Mouse (Mus musculus) embryonic facial prominence, embryonic 14.5 days (tissue): ENCODE data around the gene Cd300a. TPM values are rescaled to one million over a fixed set of nuclear protein-coding genes. Genes with fewer than 3 reads are reported as not detected.

Source experiments
- ATAC-seq: fragments of 200-750 bp; cut with Nextera tagmentation; 2 replicates; pipeline ENCODE4 v1.8.0; 2017; ENCODE audit warnings: low read depth, moderate number of reproducible peaks, moderate TSS enrichment
- DNase-seq: peaks from one replicate; pipeline ENCODE4 v3.0.0-alpha.2; 2015; ENCODE audit warnings: low spot score
- H3K27ac ChIP-seq: fragments of 300-500 bp; sonication (generic); replicated peaks from 2 replicates; pipeline ENCODE4 v1.5.1; 2014; ENCODE audit warnings: low read depth, mild to moderate bottlenecking, low read length, moderate library complexity
- H3K27me3 ChIP-seq: fragments of 300-500 bp; sonication (generic); replicated peaks from 2 replicates; pipeline ENCODE4 v1.6.1; 2014; ENCODE audit warnings: low read length; ENCODE audit not compliant: control insufficient read depth, insufficient read depth
- H3K36me3 ChIP-seq: fragments of 300-500 bp; sonication (generic); 2 replicates; pipeline ENCODE4 v1.6.1; 2014; ENCODE audit warnings: low read length, mixed read lengths; ENCODE audit not compliant: control insufficient read depth, insufficient read depth
- H3K4me1 ChIP-seq: fragments of 300-500 bp; sonication (generic); 2 replicates; pipeline ENCODE4 v1.6.1; 2014; ENCODE audit warnings: antibody characterized with exemption, low read length; ENCODE audit not compliant: control insufficient read depth, insufficient read depth
- H3K4me2 ChIP-seq: fragments of 300-500 bp; sonication (generic); 2 replicates; pipeline ENCODE4 v1.6.1; 2014; ENCODE audit warnings: low read depth, mild to moderate bottlenecking, low read length, moderate library complexity, mixed read lengths
- H3K4me3 ChIP-seq: fragments of 300-500 bp; sonication (generic); 2 replicates; pipeline ENCODE4 v1.5.1; 2014; ENCODE audit warnings: low read depth, mild to moderate bottlenecking, low read length
- H3K9ac ChIP-seq: fragments of 300-500 bp; sonication (generic); 2 replicates; pipeline ENCODE4 v1.6.1; 2014; ENCODE audit warnings: low read depth, mild to moderate bottlenecking, low read length, moderate library complexity, mixed read lengths
- H3K9me3 ChIP-seq: fragments of 300-500 bp; sonication (generic); 2 replicates; pipeline ENCODE4 v1.6.1; 2016; ENCODE audit warnings: low read length; ENCODE audit not compliant: control insufficient read depth
- WGBS: fragments of 180-500 bp; shearing (Covaris S2); extraction: QIAGEN DNeasy Blood & Tissue Kit; methylation state at CpG from one replicate; pipeline ENCODE4 v1.1.7; 2014; 5-methylcytosine and 5-hydroxymethylcytosine counted together
- polyA plus RNA-seq: library from polyadenylated mRNA; unstranded; fragments of >200 nt; fragmentation: Nextera tagmentation; extraction: Ambion mirVana; gene quantifications from 2 replicates; pipeline ENCODE4 v1.2.1, GENCODE M21; 2014

The Cd300a gene
- polyA plus RNA-seq, 1 experiment from 2014 or later, result 0.96 TPM

DNA sequence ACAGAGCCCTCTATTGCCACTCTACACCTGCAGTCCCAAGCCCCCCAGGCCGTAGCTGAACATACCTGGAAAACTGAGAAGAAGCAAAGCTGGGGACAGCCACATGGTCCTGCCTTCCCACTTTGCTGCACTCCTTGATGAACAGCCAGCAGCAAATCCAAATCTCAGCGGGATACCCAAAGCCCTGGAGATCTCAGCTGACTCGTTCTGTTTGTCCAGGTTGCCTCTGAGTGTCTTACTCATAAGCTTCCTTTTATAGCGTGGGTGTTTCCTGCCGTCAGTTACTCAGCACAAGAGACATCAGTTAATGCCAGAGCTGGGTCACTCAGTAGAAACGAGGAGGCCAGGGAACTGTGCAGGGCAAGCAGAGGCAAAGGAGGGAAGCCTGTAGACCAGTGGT lies 44.3 kb downstream of the Cd300a start, which contains the start of gene Cd300lb:
Gene Cd300lb (minus strand): TSS at position 243 of the 400 bp plus-strand sequence.
- WGBS, result 51% methylated on average over 6 of the region's 6 CpGs
- no peak for DNase-seq
- Histone ChIP-seq H3K36me3 (no peaks in the 10 kb centered on the region), H3K27me3 (no peaks in the 10 kb centered on the region), H3K27ac (no peak within 1 kb of the TSS), H3K4me2 (no peak within 1 kb of the TSS), H3K9me3 (no peaks in the 10 kb centered on the region), H3K4me3 (no peak within 1 kb of the TSS), H3K4me1 (no peaks in the 10 kb centered on the region), H3K9ac (no peak within 1 kb of the TSS)
- ATAC-seq, result no peak

Other genes starting within 250 kb of the Cd300a start
- 1,079 and 1,191 TPM in 2 replicates for gene Rpl38, start 221.5 kb upstream of the Cd300a start, polyA plus RNA-seq
- gene Ttyh2, start 214.6 kb upstream of the Cd300a start, polyA plus RNA-seq, result 37.7 and 41.1 TPM in 2 replicates
- 2.2 and 4.6 TPM in 2 replicates for gene Dnaic2, start 162.6 kb upstream of the Cd300a start, polyA plus RNA-seq
- 2.1 TPM in 2 replicates for gene Kif19a, start 124.7 kb upstream of the Cd300a start, polyA plus RNA-seq
- 3.2 and 4.5 TPM in 2 replicates for gene Btbd17, start 94.1 kb upstream of the Cd300a start, polyA plus RNA-seq
- gene Gpr142, start 91.1 kb upstream of the Cd300a start, polyA plus RNA-seq, result not detected in 2 replicates
- gene Gprc5c, start 38.9 kb upstream of the Cd300a start, polyA plus RNA-seq, result 39.6 and 40.3 TPM in 2 replicates
- 0.39 and 0.49 TPM in 2 replicates for gene Cd300lb, start 44.3 kb downstream of the Cd300a start, polyA plus RNA-seq
- gene Cd300c, start 79.1 kb downstream of the Cd300a start, polyA plus RNA-seq, result not detected in 2 replicates
- gene Cd300ld, start 99.9 kb downstream of the Cd300a start, polyA plus RNA-seq, result 0.10 and 0.14 TPM in 2 replicates
- 3.2 and 3.5 TPM in 2 replicates for gene Cd300c2, start 111.8 kb downstream of the Cd300a start, polyA plus RNA-seq
- gene Cd300ld2, start 126.2 kb downstream of the Cd300a start, polyA plus RNA-seq, result not detected in 2 replicates
- gene Cd300ld4, start 137.0 kb downstream of the Cd300a start, polyA plus RNA-seq, result not detected in 2 replicates
- gene Cd300ld5, start 147.7 kb downstream of the Cd300a start, polyA plus RNA-seq, result not detected in 2 replicates
- gene Cd300ld3, start 158.4 kb downstream of the Cd300a start, polyA plus RNA-seq, result not detected in 2 replicates
- 0.10 TPM in 1 of 2 replicates, not detected in the other for gene Cd300e, start 172.1 kb downstream of the Cd300a start, polyA plus RNA-seq
- gene Rab37, start 201.4 kb downstream of the Cd300a start, polyA plus RNA-seq, result 1.6 and 2.9 TPM in 2 replicates
- gene Cd300lf, start 244.0 kb downstream of the Cd300a start, polyA plus RNA-seq, result 0.14 and 0.56 TPM in 2 replicates